Mouse (Mus musculus) limb, embryonic 14.5 days (tissue): ENCODE data around the gene 9930021J03Rik. TPM values are rescaled to one million over a fixed set of nuclear protein-coding genes. Genes with fewer than 3 reads are reported as not detected.
A peak's percentile ranks its signal among the peaks of the same experiment; 100 is the strongest.

ENCODE experiments used
- ATAC-seq: fragments of 200-750 bp; cut with Nextera tagmentation; 2 replicates; pipeline ENCODE4 v1.8.0; 2017; ENCODE audit warnings: low read depth, moderate number of reproducible peaks, moderate TSS enrichment; ENCODE audit not compliant: low FRiP score
- DNase-seq: peaks from one replicate; pipeline ENCODE4 v3.0.0-alpha.2; 2015; ENCODE audit warnings: low spot score
- H3K27ac ChIP-seq: fragments of 300-500 bp; sonication (generic); replicated peaks from 2 replicates; pipeline ENCODE4 v1.5.1; 2014; ENCODE audit warnings: low read depth, mild to moderate bottlenecking, low read length, moderate library complexity, mixed read lengths
- H3K27me3 ChIP-seq: fragments of 300-500 bp; sonication (generic); 2 replicates; pipeline ENCODE4 v1.6.1; 2014; ENCODE audit warnings: low read length, mixed read lengths; ENCODE audit not compliant: control insufficient read depth, insufficient read depth
- H3K36me3 ChIP-seq: fragments of 300-500 bp; sonication (generic); 2 replicates; pipeline ENCODE4 v1.6.1; 2014; ENCODE audit warnings: mild to moderate bottlenecking, low read length, moderate library complexity, mixed read lengths; ENCODE audit not compliant: control insufficient read depth, insufficient read depth
- H3K4me1 ChIP-seq: fragments of 300-500 bp; sonication (generic); 2 replicates; pipeline ENCODE4 v1.6.1; 2014; ENCODE audit warnings: antibody characterized with exemption, low read length, mixed read lengths; ENCODE audit not compliant: control insufficient read depth, insufficient read depth
- H3K4me2 ChIP-seq: fragments of 300-500 bp; sonication (generic); replicated peaks from 2 replicates; pipeline ENCODE4 v1.6.1; 2014; ENCODE audit warnings: low read depth, mild to moderate bottlenecking, low read length, moderate library complexity; ENCODE audit not compliant: severe bottlenecking
- H3K4me3 ChIP-seq: fragments of 300-500 bp; sonication (generic); replicated peaks from 2 replicates; pipeline ENCODE4 v1.5.1; 2014; ENCODE audit warnings: low read length
- H3K9ac ChIP-seq: fragments of 300-500 bp; sonication (generic); 2 replicates; pipeline ENCODE4 v1.6.1; 2014; ENCODE audit warnings: mild to moderate bottlenecking, low read depth, low read length, moderate library complexity; ENCODE audit not compliant: severe bottlenecking
- H3K9me3 ChIP-seq: fragments of 300-500 bp; sonication (generic); 2 replicates; pipeline ENCODE4 v1.6.1; 2016; ENCODE audit warnings: low read length; ENCODE audit not compliant: control insufficient read depth
- POLR2A ChIP-seq: fragments of 200-500 bp; IDR thresholded peaks from 2 replicates; pipeline ENCODE4 v1.8.0; 2012; ENCODE audit warnings: inconsistent platforms, mild to moderate bottlenecking, moderate library complexity, borderline replicate concordance; ENCODE audit not compliant: insufficient read depth, insufficient read length; ENCODE audit errors: extremely low read depth
- WGBS: fragments of 180-500 bp; shearing (Covaris S2); extraction: QIAGEN DNeasy Blood & Tissue Kit; methylation state at CpG from one replicate; pipeline ENCODE4 v1.1.7; 2014; 5-methylcytosine and 5-hydroxymethylcytosine counted together
- polyA plus RNA-seq, 2 experiments: library from polyadenylated mRNA; depleted of rRNA in 1 of 2; stranded (reverse) in 1 of 2; unstranded in 1 of 2; fragments of >200 nt; fragmentation: Nextera tagmentation in 1 of 2; extraction: Ambion mirVana in 1 of 2; gene quantifications; 2 replicates each; pipeline versions ENCODE4 v1.2.1 to v1.2.3; 2012 to 2014

The 9930021J03Rik gene
- polyA plus RNA-seq, 2 experiments: 8.5 to 23.0 TPM

DNA sequence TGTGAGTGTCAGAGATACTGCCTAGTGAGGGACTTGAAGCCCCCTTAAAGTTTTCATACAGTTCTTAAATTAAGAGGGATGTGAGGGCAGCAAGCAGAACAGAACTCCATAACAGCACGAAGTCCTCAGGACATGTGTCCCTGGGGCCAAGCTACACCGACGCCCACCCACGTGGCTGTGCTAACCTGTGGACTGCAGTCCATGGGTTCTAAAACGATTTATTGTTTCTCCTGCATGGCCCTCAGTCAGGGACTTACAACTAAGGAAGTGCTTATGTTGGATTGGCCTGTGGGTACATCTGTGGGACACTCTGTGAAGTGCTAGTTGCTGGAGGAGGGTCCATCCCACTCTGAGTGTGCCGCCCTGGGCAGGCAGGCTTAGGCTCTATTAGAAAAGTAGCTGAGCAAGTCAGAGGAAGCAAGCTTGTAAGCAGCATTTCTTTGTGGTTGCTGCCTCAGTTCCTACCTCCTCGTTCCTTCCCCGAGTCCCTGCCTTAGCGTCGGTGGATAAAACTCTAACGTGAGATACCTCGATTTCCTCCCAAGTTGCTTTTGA, 17.7 kb upstream of the 9930021J03Rik start:
- DNase-seq (no peak), ATAC-seq (no peak)
- H3K4me2 ChIP-seq: no peak overlapping the region
- no peak overlapping the region for H3K27ac ChIP-seq
- no peaks in the 10 kb centered on the region for H3K9me3 ChIP-seq
- WGBS: 63% methylated on average over 12 of the region's 12 CpGs
- H3K27me3 ChIP-seq: no peaks in the 10 kb centered on the region
- H3K4me1 ChIP-seq: no peaks in the 10 kb centered on the region
- H3K4me3 ChIP-seq: no peak overlapping the region
- TF ChIP-seq POLR2A: no peak
- no peaks in the 10 kb centered on the region for H3K36me3 ChIP-seq
- no peak overlapping the region for H3K9ac ChIP-seq

DNA sequence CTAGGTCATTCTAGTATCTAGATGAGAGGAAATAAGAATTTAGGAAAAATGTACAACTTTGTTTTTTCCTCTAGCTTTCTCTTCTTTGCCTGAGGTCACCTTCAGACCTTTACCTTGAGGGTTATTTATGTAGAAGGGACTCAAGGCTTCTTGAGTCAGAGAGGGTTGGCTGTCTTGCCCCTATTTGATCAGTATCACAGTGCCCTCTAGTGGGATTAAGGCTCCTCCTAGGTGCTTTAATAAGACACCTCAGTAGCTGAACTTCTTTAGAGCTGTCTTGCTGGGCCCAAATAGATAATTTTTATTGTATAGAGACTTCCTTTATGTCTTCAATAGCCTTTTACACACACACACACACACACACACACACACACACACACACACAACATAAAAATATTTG, 15.2 kb upstream of the 9930021J03Rik start:
- peak; percentile 69 for DNase-seq
- Histone ChIP-seq H3K4me2 (no peak overlapping the region), H3K9me3 (no peaks in the 10 kb centered on the region), H3K4me3 (no peak overlapping the region), H3K27ac (no peak overlapping the region), H3K27me3 (no peaks in the 10 kb centered on the region), H3K36me3 (no peaks in the 10 kb centered on the region), H3K4me1 (no peaks in the 10 kb centered on the region), H3K9ac (no peak overlapping the region)
- ATAC-seq: no peak
- TF ChIP-seq POLR2A: no peak

DNA sequence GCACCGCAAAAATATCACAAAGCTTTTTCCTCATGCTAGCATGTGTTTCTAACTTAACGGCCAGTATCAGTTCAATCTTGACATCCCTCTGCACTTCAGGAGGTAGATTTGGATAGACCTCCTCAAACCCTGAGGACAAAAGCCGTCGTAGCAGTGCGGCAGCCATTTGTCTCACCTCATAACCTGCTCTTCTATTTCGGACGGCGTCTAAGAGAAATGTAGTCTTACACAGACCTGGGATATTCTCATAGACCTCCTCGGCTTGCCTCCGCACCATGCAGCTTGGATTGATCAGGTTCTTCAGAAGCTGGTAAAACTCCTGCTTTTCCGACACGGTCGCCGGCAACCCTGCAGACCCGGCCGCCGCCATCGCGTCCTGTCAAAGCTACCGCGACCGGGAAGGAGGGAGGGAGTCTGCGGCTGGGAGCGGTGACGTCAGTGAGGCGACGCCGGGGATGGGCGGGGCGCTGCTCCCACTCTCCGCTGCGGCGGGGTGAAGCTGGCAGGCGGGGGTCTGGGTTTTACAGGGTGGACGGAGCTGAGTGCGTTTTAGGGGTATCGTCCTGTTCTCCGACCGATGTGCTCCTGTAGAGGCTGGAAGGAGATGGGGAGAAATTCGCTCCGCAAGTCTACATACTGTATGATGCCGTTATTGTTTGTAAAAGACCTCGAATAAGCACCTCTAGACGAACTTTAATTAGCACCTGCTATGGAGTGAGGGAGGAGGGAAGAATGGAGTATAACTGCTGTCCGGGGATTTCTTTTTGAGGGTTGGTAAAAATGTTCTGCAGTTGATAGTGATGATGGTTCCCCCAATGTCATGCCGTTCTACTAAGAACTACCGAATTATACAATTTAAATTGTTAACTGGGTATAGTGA, 7.0 kb upstream of the 9930021J03Rik start, which contains the start of gene Ranbp6:
TSS of gene Ranbp6 (minus strand) at position 394 of the 880 bp plus-strand sequence.
- Histone ChIP-seq H3K9ac (peak within 1 kb of the TSS; percentile 79), H3K4me3 (peak within 1 kb of the TSS; percentile 79), H3K4me2 (peak within 1 kb of the TSS; percentile 81), H3K36me3 (peaks cover 27% of the 10 kb centered on the region), H3K27me3 (no peaks in the 10 kb centered on the region), H3K4me1 (peaks cover 9% of the 10 kb centered on the region), H3K27ac (0 out of 2 replicates have a peak within 1 kb of the TSS, but pooled peaks have one; percentile 46), H3K9me3 (no peaks in the 10 kb centered on the region)
- DNase-seq (peak; percentile 89), ATAC-seq (peak; percentile 97)
- 1% methylated on average over 45 of the region's 47 CpGs for WGBS
- peak; percentile 94; the same call in 1 of the 2 replicates for TF ChIP-seq POLR2A

DNA sequence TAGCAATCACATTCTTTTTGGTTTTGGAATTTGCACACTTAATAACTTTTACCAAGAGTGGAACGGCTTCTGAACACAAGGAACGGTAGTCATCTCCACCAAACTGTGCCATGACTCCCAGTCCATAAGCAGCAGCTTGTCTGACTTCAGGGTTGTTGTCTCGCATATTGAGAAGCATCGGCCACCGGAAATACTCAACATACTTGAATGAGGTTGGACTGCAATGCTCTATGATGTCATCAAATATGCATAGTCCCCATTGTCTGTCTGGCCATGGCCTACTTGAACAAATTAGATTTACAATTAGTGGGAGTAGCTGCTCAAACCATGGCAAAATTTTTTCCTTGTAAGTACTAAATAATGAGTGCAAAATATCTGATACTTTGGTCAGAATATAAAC, 4.2 kb upstream of the 9930021J03Rik start:
- ATAC-seq (no peak), DNase-seq (no peak)
- Histone ChIP-seq H3K36me3 (peaks cover 27% of the 10 kb centered on the region), H3K9me3 (no peaks in the 10 kb centered on the region), H3K27ac (no peak overlapping the region), H3K27me3 (no peaks in the 10 kb centered on the region), H3K4me2 (no peak overlapping the region), H3K4me1 (peaks cover 9% of the 10 kb centered on the region), H3K9ac (no peak overlapping the region), H3K4me3 (no peak overlapping the region)
- no peak for TF ChIP-seq POLR2A
- WGBS: 91% methylated on average over 5 of the region's 5 CpGs

DNA sequence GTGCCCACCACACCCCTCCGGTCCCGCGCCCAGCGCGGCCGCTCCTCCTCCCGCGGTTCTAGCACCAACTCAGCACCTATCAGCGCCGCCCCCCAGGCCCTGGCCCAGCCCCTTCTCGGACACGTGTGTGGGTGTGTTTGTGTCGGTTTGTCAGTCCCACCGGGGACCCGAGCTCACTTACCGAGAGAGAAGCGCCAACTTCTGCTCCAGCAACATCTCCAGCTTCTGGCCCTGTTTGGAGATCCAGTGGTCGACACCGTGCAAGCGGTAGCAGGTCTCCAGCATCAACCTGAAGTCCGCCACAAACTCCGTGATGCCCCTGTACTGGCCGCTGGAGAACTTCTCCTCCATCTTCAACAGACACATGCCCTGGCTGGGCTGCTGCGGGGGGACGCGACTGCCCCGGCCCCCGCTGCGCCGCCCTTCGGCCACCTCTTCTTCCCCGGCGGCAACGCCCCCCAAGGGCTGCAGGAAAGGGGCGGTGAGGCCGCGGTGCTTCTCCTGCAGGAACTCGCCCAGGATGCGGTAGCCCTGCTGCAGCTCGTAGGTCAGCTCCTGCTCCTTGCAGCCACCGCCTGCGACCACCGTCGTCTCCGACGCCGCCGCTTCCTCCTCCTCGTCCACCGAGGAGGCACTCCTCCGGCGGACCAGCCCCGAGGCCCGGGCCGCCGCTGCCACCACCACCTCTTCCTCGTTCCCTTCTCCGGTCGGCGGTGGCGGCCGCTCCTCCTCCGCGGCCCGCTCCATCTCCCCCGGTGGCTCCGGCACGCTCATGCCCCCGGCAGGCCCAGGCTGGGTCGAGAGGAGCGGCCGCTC, 480 bp downstream of the 9930021J03Rik start:
- Histone ChIP-seq H3K4me1 (peaks cover 4% of the 10 kb centered on the region; the same call in 1 of the 2 replicates), H3K27ac (peak overlapping the region; percentile 94), H3K27me3 (no peaks in the 10 kb centered on the region), H3K9me3 (no peaks in the 10 kb centered on the region), H3K9ac (peak overlapping the region; percentile 86), H3K4me3 (peak overlapping the region; percentile 92), H3K36me3 (peaks cover 15% of the 10 kb centered on the region), H3K4me2 (peak overlapping the region; percentile 78)
- ATAC-seq (peak; percentile 48), DNase-seq (peak; percentile 79)
- TF ChIP-seq POLR2A: no peak
- WGBS: under 1% methylated on average over 63 of the region's 72 CpGs
